Mouse (Mus musculus): Measurements from ENCODE around the gene 4921536K21Rik.

The 4921536K21Rik gene

GRCm38 (mm10) chr11:3894406-3895281, at the start of gene 4921536K21Rik, which contains the start of gene Dusp18:
TSS of gene 4921536K21Rik (minus strand) at chr11:3895098.
TSS of gene Dusp18 (plus strand) at chr11:3895240.
- DNase-seq (ENCODE audit: extremely low read depth, low read depth) = peak; percentile 67

GRCm38 (mm10) chr11:3941371-3941770, 46.5 kb upstream of the 4921536K21Rik start:
- no peak for DNase-seq (ENCODE audit: extremely low read depth, low read depth)

GRCm38 (mm10) chr11:3937321-3937874, 42.5 kb upstream of the 4921536K21Rik start:
- no peak for DNase-seq (ENCODE audit: extremely low read depth, low read depth)

- DNase-seq (ENCODE audit: extremely low read depth, low read depth) = no peak
These were observed 41.4 kb upstream of the 4921536K21Rik start for GRCm38 (mm10) chr11:3936318-3936717.

GRCm38 (mm10) chr11:3935135-3935534, 40.2 kb upstream of the 4921536K21Rik start:
- no peak for DNase-seq (ENCODE audit: extremely low read depth, low read depth)

GRCm38 (mm10) chr11:3933756-3934285, 38.9 kb upstream of the 4921536K21Rik start:
- no peak for DNase-seq (ENCODE audit: extremely low read depth, low read depth)

GRCm38 (mm10) chr11:3931511-3932211, 36.8 kb upstream of the 4921536K21Rik start, which contains the start of gene Tcn2:
TSS of gene Tcn2 (minus strand) at chr11:3932159.
- DNase-seq (ENCODE audit: extremely low read depth, low read depth) = peak; percentile 76

- no peak for DNase-seq (ENCODE audit: extremely low read depth, low read depth)
These were observed 36.0 kb upstream of the 4921536K21Rik start for GRCm38 (mm10) chr11:3930931-3931330.

- DNase-seq (ENCODE audit: extremely low read depth, low read depth) = no peak
These were observed 35.1 kb upstream of the 4921536K21Rik start for GRCm38 (mm10) chr11:3930019-3930418.

- no peak for DNase-seq (ENCODE audit: extremely low read depth, low read depth)
These were observed 31.0 kb upstream of the 4921536K21Rik start for GRCm38 (mm10) chr11:3925916-3926315.

GRCm38 (mm10) chr11:3922731-3923130, 27.8 kb upstream of the 4921536K21Rik start:
- no peak for DNase-seq (ENCODE audit: extremely low read depth, low read depth)

GRCm38 (mm10) chr11:3922115-3922514, 27.2 kb upstream of the 4921536K21Rik start:
- no peak for DNase-seq (ENCODE audit: extremely low read depth, low read depth)

- peak; percentile 41 for DNase-seq (ENCODE audit: extremely low read depth, low read depth)
These were observed 26.5 kb upstream of the 4921536K21Rik start for GRCm38 (mm10) chr11:3921281-3921850.

- DNase-seq (ENCODE audit: extremely low read depth, low read depth) = no peak
These were observed 25.6 kb upstream of the 4921536K21Rik start for GRCm38 (mm10) chr11:3920476-3920875.

GRCm38 (mm10) chr11:3918738-3919137, 23.8 kb upstream of the 4921536K21Rik start:
- DNase-seq (ENCODE audit: extremely low read depth, low read depth) = no peak

GRCm38 (mm10) chr11:3914109-3914840, 19.4 kb upstream of the 4921536K21Rik start, which contains the start of gene Slc35e4:
TSS of gene Slc35e4 (minus strand) at chr11:3914664.
- peak; percentile 88 for DNase-seq (ENCODE audit: extremely low read depth, low read depth)

- peak; percentile 89 for DNase-seq (ENCODE audit: extremely low read depth, low read depth)
These were observed 18.6 kb upstream of the 4921536K21Rik start for GRCm38 (mm10) chr11:3913316-3914108.

- no peak for DNase-seq (ENCODE audit: extremely low read depth, low read depth)
These were observed 18.0 kb upstream of the 4921536K21Rik start for GRCm38 (mm10) chr11:3912875-3913271.

- DNase-seq (ENCODE audit: extremely low read depth, low read depth) = no peak
These were observed 17.4 kb upstream of the 4921536K21Rik start for GRCm38 (mm10) chr11:3912100-3912874.
